Mouse (Mus musculus): Measurements from ENCODE around the gene Laptm4a. TPM values are rescaled to one million over a fixed set of nuclear protein-coding genes. Genes with fewer than 3 reads are reported as not detected.
A peak's percentile ranks its signal among the peaks of the same experiment; 100 is the strongest.

The Laptm4a gene
- polyA plus RNA-seq, 1 experiment from 2014 or later: 125 TPM

GRCm38 (mm10) chr12:8939490-8939889 lies 18.0 kb downstream of the Laptm4a start:
- 93% methylated on average over 4 of the region's 4 CpGs for WGBS (ENCODE audit: insufficient replicate concordance)
- Histone ChIP-seq H3K27me3 (ENCODE audit: control insufficient read depth, insufficient read depth, low read length) (no peaks in the 10 kb centered on the region), H3K4me1 (ENCODE audit: control insufficient read depth, insufficient read depth, low read length) (no peaks in the 10 kb centered on the region), H3K9me3 (replicated peaks; ENCODE audit: control insufficient read depth, low read length) (no peaks in the 10 kb centered on the region), H3K27ac (ENCODE audit: low read depth, low read length) (no peak overlapping the region), H3K4me2 (no peak overlapping the region), H3K9ac (ENCODE audit: low read depth, low read length) (no peak overlapping the region), H3K36me3 (ENCODE audit: control insufficient read depth, insufficient read depth, low read length) (peaks cover 21% of the 10 kb centered on the region), H3K4me3 (ENCODE audit: low read depth, low read length) (no peak overlapping the region)
- no peak for ATAC-seq (replicated peaks; ENCODE audit: insufficient number of reproducible peaks, low FRiP score, low TSS enrichment)

- WGBS (ENCODE audit: insufficient replicate concordance): 64% methylated on average over 12 of the region's 12 CpGs
- no peak overlapping the region for H3K27ac ChIP-seq (ENCODE audit: low read depth, low read length)
- H3K36me3 ChIP-seq (ENCODE audit: control insufficient read depth, insufficient read depth, low read length): peaks cover 21% of the 10 kb centered on the region
- H3K4me3 ChIP-seq (ENCODE audit: low read depth, low read length): no peak overlapping the region
- no peaks in the 10 kb centered on the region for H3K4me1 ChIP-seq (ENCODE audit: control insufficient read depth, insufficient read depth, low read length)
- no peak overlapping the region for H3K4me2 ChIP-seq
- no peak for ATAC-seq (replicated peaks; ENCODE audit: insufficient number of reproducible peaks, low FRiP score, low TSS enrichment)
- H3K27me3 ChIP-seq (ENCODE audit: control insufficient read depth, insufficient read depth, low read length): no peaks in the 10 kb centered on the region
- no peak overlapping the region for H3K9ac ChIP-seq (ENCODE audit: low read depth, low read length)
- H3K9me3 ChIP-seq (replicated peaks; ENCODE audit: control insufficient read depth, low read length): no peaks in the 10 kb centered on the region
These were observed 18.8 kb downstream of the Laptm4a start for GRCm38 (mm10) chr12:8940011-8941005.

GRCm38 (mm10) chr12:8941131-8941615 lies 19.7 kb downstream of the Laptm4a start:
- WGBS (ENCODE audit: insufficient replicate concordance): 69% methylated on average over 4 of the region's 4 CpGs
- H3K36me3 ChIP-seq (ENCODE audit: control insufficient read depth, insufficient read depth, low read length): peaks cover 16% of the 10 kb centered on the region
- H3K9me3 ChIP-seq (replicated peaks; ENCODE audit: control insufficient read depth, low read length): no peaks in the 10 kb centered on the region
- no peak for ATAC-seq (replicated peaks; ENCODE audit: insufficient number of reproducible peaks, low FRiP score, low TSS enrichment)
- no peaks in the 10 kb centered on the region for H3K4me1 ChIP-seq (ENCODE audit: control insufficient read depth, insufficient read depth, low read length)
- H3K4me2 ChIP-seq: no peak overlapping the region
- no peak overlapping the region for H3K27ac ChIP-seq (ENCODE audit: low read depth, low read length)
- H3K9ac ChIP-seq (ENCODE audit: low read depth, low read length): no peak overlapping the region
- no peaks in the 10 kb centered on the region for H3K27me3 ChIP-seq (ENCODE audit: control insufficient read depth, insufficient read depth, low read length)
- H3K4me3 ChIP-seq (ENCODE audit: low read depth, low read length): no peak overlapping the region

GRCm38 (mm10) chr12:8941699-8942392 lies 20.4 kb downstream of the Laptm4a start:
- Histone ChIP-seq H3K4me2 (no peak overlapping the region), H3K9ac (ENCODE audit: low read depth, low read length) (no peak overlapping the region), H3K27me3 (ENCODE audit: control insufficient read depth, insufficient read depth, low read length) (no peaks in the 10 kb centered on the region), H3K36me3 (ENCODE audit: control insufficient read depth, insufficient read depth, low read length) (peaks cover 13% of the 10 kb centered on the region), H3K9me3 (replicated peaks; ENCODE audit: control insufficient read depth, low read length) (no peaks in the 10 kb centered on the region), H3K4me1 (ENCODE audit: control insufficient read depth, insufficient read depth, low read length) (no peaks in the 10 kb centered on the region), H3K27ac (ENCODE audit: low read depth, low read length) (no peak overlapping the region), H3K4me3 (ENCODE audit: low read depth, low read length) (no peak overlapping the region)
- WGBS (ENCODE audit: insufficient replicate concordance): 47% methylated on average over 4 of the region's 4 CpGs
- ATAC-seq (replicated peaks; ENCODE audit: insufficient number of reproducible peaks, low FRiP score, low TSS enrichment): no peak

- peak overlapping the region; percentile 53 for H3K4me3 ChIP-seq (ENCODE audit: low read depth, low read length)
- H3K9ac ChIP-seq (ENCODE audit: low read depth, low read length): no peak overlapping the region
- H3K27me3 ChIP-seq (ENCODE audit: control insufficient read depth, insufficient read depth, low read length): peaks cover 9% of the 10 kb centered on the region; the same call in 1 of the 2 replicates
- no peak overlapping the region for H3K27ac ChIP-seq (ENCODE audit: low read depth, low read length)
- WGBS (ENCODE audit: insufficient replicate concordance): 57% methylated on average over 9 of the region's 9 CpGs
- H3K4me2 ChIP-seq: peak overlapping the region; percentile 99
- no peaks in the 10 kb centered on the region for H3K36me3 ChIP-seq (ENCODE audit: control insufficient read depth, insufficient read depth, low read length)
- H3K4me1 ChIP-seq (ENCODE audit: control insufficient read depth, insufficient read depth, low read length): peaks cover 6% of the 10 kb centered on the region; the same call in 1 of the 2 replicates
- H3K9me3 ChIP-seq (replicated peaks; ENCODE audit: control insufficient read depth, low read length): no peaks in the 10 kb centered on the region
- ATAC-seq (replicated peaks; ENCODE audit: insufficient number of reproducible peaks, low FRiP score, low TSS enrichment): no peak
These were observed 25.7 kb downstream of the Laptm4a start for GRCm38 (mm10) chr12:8947163-8947562.

GRCm38 (mm10) chr12:8947714-8948464 lies 26.4 kb downstream of the Laptm4a start, which contains the start of gene Matn3:
Gene Matn3 (plus strand): TSS chr12:8947929.
- no peak within 1 kb of the TSS for H3K27ac ChIP-seq (ENCODE audit: low read depth, low read length)
- no peaks in the 10 kb centered on the region for H3K9me3 ChIP-seq (replicated peaks; ENCODE audit: control insufficient read depth, low read length)
- WGBS (ENCODE audit: insufficient replicate concordance): 1% methylated on average over 42 of the region's 42 CpGs
- peak; percentile 74 for ATAC-seq (replicated peaks; ENCODE audit: insufficient number of reproducible peaks, low FRiP score, low TSS enrichment)
- no peaks in the 10 kb centered on the region for H3K36me3 ChIP-seq (ENCODE audit: control insufficient read depth, insufficient read depth, low read length)
- H3K4me3 ChIP-seq (ENCODE audit: low read depth, low read length): peak within 1 kb of the TSS; percentile 53
- peaks cover 9% of the 10 kb centered on the region; the same call in 1 of the 2 replicates for H3K27me3 ChIP-seq (ENCODE audit: control insufficient read depth, insufficient read depth, low read length)
- H3K4me1 ChIP-seq (ENCODE audit: control insufficient read depth, insufficient read depth, low read length): peaks cover 6% of the 10 kb centered on the region; the same call in 1 of the 2 replicates
- peak within 1 kb of the TSS; percentile 29 for H3K9ac ChIP-seq (ENCODE audit: low read depth, low read length)
- peak within 1 kb of the TSS; percentile 99 for H3K4me2 ChIP-seq

GRCm38 (mm10) chr12:8953136-8953535 lies 31.7 kb downstream of the Laptm4a start:
- peaks cover 3% of the 10 kb centered on the region; the same call in 1 of the 2 replicates for H3K4me1 ChIP-seq (ENCODE audit: control insufficient read depth, insufficient read depth, low read length)
- ATAC-seq (replicated peaks; ENCODE audit: insufficient number of reproducible peaks, low FRiP score, low TSS enrichment): no peak
- H3K27ac ChIP-seq (ENCODE audit: low read depth, low read length): no peak overlapping the region
- 72% methylated on average over 10 of the region's 10 CpGs for WGBS (ENCODE audit: insufficient replicate concordance)
- H3K9ac ChIP-seq (ENCODE audit: low read depth, low read length): no peak overlapping the region
- no peaks in the 10 kb centered on the region for H3K36me3 ChIP-seq (ENCODE audit: control insufficient read depth, insufficient read depth, low read length)
- no peaks in the 10 kb centered on the region for H3K9me3 ChIP-seq (replicated peaks; ENCODE audit: control insufficient read depth, low read length)
- H3K27me3 ChIP-seq (ENCODE audit: control insufficient read depth, insufficient read depth, low read length): peaks cover 9% of the 10 kb centered on the region; the same call in 1 of the 2 replicates
- no peak overlapping the region for H3K4me2 ChIP-seq
- no peak overlapping the region for H3K4me3 ChIP-seq (ENCODE audit: low read depth, low read length)

GRCm38 (mm10) chr12:8954161-8954561 lies 32.7 kb downstream of the Laptm4a start:
- no peaks in the 10 kb centered on the region for H3K9me3 ChIP-seq (replicated peaks; ENCODE audit: control insufficient read depth, low read length)
- no peak overlapping the region for H3K9ac ChIP-seq (ENCODE audit: low read depth, low read length)
- H3K36me3 ChIP-seq (ENCODE audit: control insufficient read depth, insufficient read depth, low read length): no peaks in the 10 kb centered on the region
- no peak overlapping the region for H3K27ac ChIP-seq (ENCODE audit: low read depth, low read length)
- H3K4me3 ChIP-seq (ENCODE audit: low read depth, low read length): no peak overlapping the region
- 71% methylated on average over 9 of the region's 9 CpGs for WGBS (ENCODE audit: insufficient replicate concordance)
- no peak overlapping the region for H3K4me2 ChIP-seq
- H3K4me1 ChIP-seq (ENCODE audit: control insufficient read depth, insufficient read depth, low read length): no peaks in the 10 kb centered on the region
- 0 out of 2 replicates have a peak, but pooled peaks cover 2% of the 10 kb centered on the region for H3K27me3 ChIP-seq (ENCODE audit: control insufficient read depth, insufficient read depth, low read length)
- no peak for ATAC-seq (replicated peaks; ENCODE audit: insufficient number of reproducible peaks, low FRiP score, low TSS enrichment)

Data from heart, embryonic 11.5 days (tissue).